Mouse (Mus musculus): ENCODE measurements around the gene Grin2c.

Gene Grin2c

GRCm38 (mm10) chr11:115289885-115290284, 22.8 kb upstream of the Grin2c start:
- ChIA-PET POLR2A (interaction anchor here in 1 of 4 experiments (0.7 to 1.7 kb wide), 3 partner anchors 12 to 685 kb away, joined by 3 to 5 read pairs (median 3); partner anchors contain the start of genes Fdxr and Itgb4), CTCF (interaction anchor here in 1 of 4 experiments (1.6 kb wide), 1 partner anchor 65 kb away, joined by 5 read pairs; no protein-coding TSS in a partner anchor)

DNA sequence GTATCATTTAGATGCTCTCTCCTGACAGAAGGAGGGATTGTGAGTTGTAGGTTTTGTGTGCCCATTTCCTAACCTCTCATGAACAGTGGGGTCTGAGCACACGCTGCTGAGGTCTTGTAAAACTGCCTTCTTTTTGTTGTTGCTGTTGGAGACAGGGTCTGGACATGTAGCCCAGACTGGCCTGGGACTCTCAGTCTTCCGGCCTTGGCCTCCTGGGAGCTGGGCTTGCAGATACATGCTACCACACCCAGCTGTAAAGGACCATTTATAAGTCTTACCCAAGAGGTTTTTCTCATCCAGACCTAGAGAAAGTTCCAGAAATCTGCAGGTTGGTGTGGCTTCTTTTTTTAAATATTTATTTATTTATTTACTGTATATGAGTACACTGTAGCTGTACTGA, 21.3 kb upstream of the Grin2c start:
- ChIA-PET CTCF (interaction anchor here in 1 of 4 experiments (1.5 kb wide), 1 partner anchor 9 kb away, joined by 4 read pairs; the partner anchor contains the start of gene Fads6), POLR2A (interaction anchor here in 3 of 4 experiments (0.7 to 4.1 kb wide), 7 partner anchors 9 to 139 kb away, joined by 3 to 46 read pairs (median 19); partner anchors contain the start of genes Fdxr (in 3 of the 3) and Fads6 (in 2 of the 3))

- CTCF ChIA-PET = interaction anchor here in 3 of 4 experiments (0.6 to 1.5 kb wide), 5 partner anchors 10 to 199 kb away, joined by 3 to 7 read pairs (median 6); partner anchors contain the start of gene Fads6 (in 1 of the 3)
- POLR2A ChIA-PET = interaction anchor here (0.5 to 4.1 kb wide), 21 partner anchors 9 to 227 kb away, joined by 3 to 46 read pairs (median 3); partner anchors contain the start of genes Fdxr (in 4 of the 4), Fads6 (in 3 of the 4), Grin2c (in 1 of the 4) and Jpt1 (in 1 of the 4)
Observed at GRCm38 (mm10) chr11:115287386-115287785, 20.3 kb upstream of the Grin2c start.

- ChIA-PET CTCF (interaction anchor here in 3 of 4 experiments (0.6 to 1.5 kb wide), 9 partner anchors 9 to 576 kb away, joined by 3 to 6 read pairs (median 4); partner anchors contain the start of genes Fdxr (in 1 of the 3), Grin2c (in 1 of the 3) and Ush1g (in 1 of the 3)), POLR2A (interaction anchor here in 3 of 4 experiments (0.6 to 4.1 kb wide), 16 partner anchors 9 to 1806 kb away, joined by 3 to 46 read pairs (median 4); partner anchors contain the start of genes Fdxr (in 3 of the 3), Fads6 (in 2 of the 3), Grin2c (in 1 of the 3) and Jpt1 (in 1 of the 3))
Observed at GRCm38 (mm10) chr11:115286201-115286993, 19.4 kb upstream of the Grin2c start.

DNA sequence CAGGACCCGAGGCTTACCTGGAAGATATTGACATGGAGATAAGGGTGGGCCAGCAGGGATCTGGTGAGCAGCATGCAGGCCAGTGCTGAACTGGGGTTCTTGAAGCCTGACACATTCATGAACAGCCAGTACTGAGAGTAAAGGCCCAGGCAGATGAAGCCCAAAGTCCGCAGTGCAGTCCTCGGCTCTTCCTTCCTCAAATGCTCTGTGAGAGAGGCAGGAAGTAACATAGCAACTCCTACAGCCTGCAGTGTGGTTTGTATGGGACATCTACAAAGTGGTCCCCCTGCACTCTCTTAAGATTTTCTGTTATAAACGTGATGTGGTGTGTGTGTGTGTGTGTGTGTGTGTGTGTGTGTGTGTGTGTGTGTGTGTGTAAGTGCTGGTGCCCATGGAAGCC, 18.2 kb upstream of the Grin2c start:
- ChIA-PET CTCF (interaction anchor here in 3 of 4 experiments (0.6 to 1.5 kb wide), 5 partner anchors 8 to 103 kb away, joined by 3 to 6 read pairs (median 4); partner anchors contain the start of genes Fdxr (in 1 of the 3), Grin2c (in 1 of the 3) and Ush1g (in 1 of the 3)), POLR2A (interaction anchor here in 3 of 4 experiments (1.4 to 4.1 kb wide), 7 partner anchors 8 to 127 kb away, joined by 3 to 46 read pairs (median 19); partner anchors contain the start of genes Fdxr (in 3 of the 3) and Fads6 (in 1 of the 3))

- POLR2A ChIA-PET = interaction anchor here in 1 of 4 experiments (1.3 to 1.7 kb wide), 2 partner anchors 8 to 9 kb away, joined by 4 read pairs; no protein-coding TSS in a partner anchor
- CTCF ChIA-PET = interaction anchor here in 3 of 4 experiments (0.5 to 1.6 kb wide), 3 partner anchors 38 to 93 kb away, joined by 3 to 6 read pairs (median 3); partner anchors contain the start of gene Ush1g (in 1 of the 3)
Observed at GRCm38 (mm10) chr11:115283891-115284620, 17.0 kb upstream of the Grin2c start.

DNA sequence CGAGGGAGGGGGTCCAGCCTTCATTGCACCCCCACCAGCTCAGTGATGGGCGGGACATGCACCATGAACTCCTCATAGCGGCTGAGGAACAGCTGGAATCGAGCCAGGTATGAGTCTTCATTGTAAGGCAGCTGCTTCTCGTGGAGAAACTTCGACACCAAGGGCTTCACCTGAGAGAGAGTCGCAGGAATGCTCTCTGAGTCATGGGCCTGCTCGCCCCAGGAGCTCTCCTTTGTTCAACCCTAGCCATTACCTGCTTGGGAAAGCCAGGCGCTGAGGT, 16.4 kb upstream of the Grin2c start:
- ChIA-PET CTCF (interaction anchor here in 2 of 4 experiments (1.2 to 1.6 kb wide), 2 partner anchors 38 to 59 kb away, joined by 3 to 6 read pairs; partner anchors contain the start of gene Ush1g (in 1 of the 2)), POLR2A (interaction anchor here in 2 of 4 experiments (0.6 to 2.2 kb wide), 5 partner anchors 9 to 120 kb away, joined by 3 to 8 read pairs (median 4); partner anchors contain the start of gene Slc9a3r1 (in 1 of the 2))

- CTCF ChIA-PET = interaction anchor here in 2 of 4 experiments (0.7 to 1.6 kb wide), 5 partner anchors 14 to 438 kb away, joined by 3 to 6 read pairs (median 4); partner anchors contain the start of genes Fads6 (in 1 of the 2) and Ush1g (in 1 of the 2)
Observed at GRCm38 (mm10) chr11:115282723-115283485, 15.9 kb upstream of the Grin2c start.

GRCm38 (mm10) chr11:115282295-115282694, 15.3 kb upstream of the Grin2c start:
- ChIA-PET POLR2A (interaction anchor here in 3 of 4 experiments (0.8 to 2.2 kb wide), 8 partner anchors 10 to 179 kb away, joined by 3 to 8 read pairs (median 4); partner anchors contain the start of genes Fads6 (in 1 of the 3) and Slc9a3r1 (in 1 of the 3)), CTCF (interaction anchor here in 2 of 4 experiments (0.7 to 1.6 kb wide), 5 partner anchors 15 to 438 kb away, joined by 3 to 6 read pairs (median 4); partner anchors contain the start of genes Fads6 (in 1 of the 2) and Ush1g (in 1 of the 2))

More at GRCm38 (mm10) chr11:115282723-115283485, 15.9 kb upstream of the Grin2c start:
- POLR2A ChIA-PET = interaction anchor here (0.6 to 2.2 kb wide), 10 partner anchors 10 to 180 kb away, joined by 3 to 8 read pairs (median 4); partner anchors contain the start of genes Fads6 (in 1 of the 4) and Slc9a3r1 (in 1 of the 4)

DNA sequence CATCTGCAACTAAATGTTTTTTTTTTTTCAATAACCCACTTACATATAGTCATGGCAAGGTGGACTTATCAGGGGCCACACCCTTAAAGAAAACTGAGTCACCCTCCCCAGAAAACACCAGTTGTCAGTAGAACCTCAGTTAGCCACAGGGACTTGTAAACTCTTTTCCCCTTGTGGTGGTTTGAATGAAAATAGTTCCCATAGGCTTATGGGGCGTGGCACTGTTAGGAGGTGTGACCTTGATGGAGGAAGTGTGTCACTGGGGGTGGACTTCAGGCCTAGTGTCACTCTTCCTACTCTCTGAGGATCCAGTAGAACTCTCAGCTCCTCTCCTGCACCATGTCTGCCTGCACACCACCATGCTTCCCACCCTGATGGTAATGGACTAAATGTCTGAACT, 12.7 kb upstream of the Grin2c start:
- CTCF ChIA-PET = interaction anchor here in 1 of 4 experiments (1.1 kb wide), 1 partner anchor 57 kb away, joined by 12 read pairs; no protein-coding TSS in a partner anchor
- POLR2A ChIA-PET = no interaction called here

- ChIA-PET POLR2A (interaction anchor here in 3 of 4 experiments (0.7 to 3.1 kb wide), 13 partner anchors 9 to 746 kb away, joined by 3 to 32 read pairs (median 10); partner anchors contain the start of genes Nat9 (in 1 of the 3) and Tmem104 (in 1 of the 3)), CTCF (interaction anchor here in 1 of 4 experiments (1.7 to 2.5 kb wide), 3 partner anchors 12 to 150 kb away, joined by 4 to 22 read pairs (median 21); partner anchors contain the start of gene Grin2c)
Observed at GRCm38 (mm10) chr11:115278176-115278575, 11.1 kb upstream of the Grin2c start.

- POLR2A ChIA-PET = interaction anchor here (0.6 to 3.2 kb wide), 103 partner anchors 9 to 1156 kb away, joined by 3 to 46 read pairs (median 5); partner anchors contain the start of genes Slc9a3r1 (in 4 of the 4), Grin2c (in 3 of the 4), Jpt1 (in 3 of the 4) and Cdr2l (in 2 of the 4)
- CTCF ChIA-PET = interaction anchor here (0.5 to 2.5 kb wide), 26 partner anchors 9 to 754 kb away, joined by 3 to 22 read pairs (median 4); partner anchors contain the start of genes Cdr2l (in 1 of the 4), Grin2c (in 1 of the 4) and Slc9a3r1 (in 1 of the 4)
Observed at GRCm38 (mm10) chr11:115277604-115277975, 10.5 kb upstream of the Grin2c start.

DNA sequence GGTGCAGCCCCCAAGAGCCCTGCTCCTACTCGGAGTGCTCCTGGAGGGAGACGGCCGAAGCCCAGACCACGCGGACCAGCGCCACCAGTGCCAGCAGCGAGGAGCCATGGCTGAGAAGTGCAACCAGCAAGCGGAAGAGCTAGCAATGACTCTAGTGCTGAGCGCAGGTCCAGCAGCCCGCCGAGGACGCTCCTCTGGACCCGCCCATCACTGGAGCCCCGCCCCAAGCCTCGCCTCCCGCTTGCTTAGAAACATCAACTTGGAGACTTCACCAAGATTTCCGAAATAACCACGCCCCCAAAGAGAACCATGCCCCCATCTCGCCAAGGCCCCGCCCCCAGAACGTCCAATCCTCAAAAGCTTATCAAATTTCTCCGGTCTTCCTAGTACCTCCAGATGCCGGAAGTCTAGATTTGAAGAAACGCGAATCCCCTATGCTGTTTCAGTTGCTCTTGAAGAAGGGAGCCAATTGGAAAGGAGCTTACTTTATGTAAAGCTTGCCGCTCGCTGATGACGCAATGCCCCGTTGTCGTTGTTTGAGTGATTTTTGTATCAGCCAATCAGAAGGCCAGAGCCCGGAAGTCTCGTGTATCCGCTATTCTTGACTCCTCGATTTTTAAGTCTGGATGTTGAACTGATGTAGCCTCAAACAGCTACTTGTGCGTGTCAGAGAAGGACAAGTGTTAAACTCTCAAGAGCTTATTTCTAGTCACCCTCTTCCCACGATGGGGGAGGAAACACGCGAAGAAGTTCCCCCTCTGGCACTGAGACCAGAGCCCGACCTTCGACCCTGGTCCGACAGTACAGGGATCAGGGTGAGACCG, 9.9 kb upstream of the Grin2c start, which contains the start of gene Fdxr:
Fdxr (minus strand) TSS at position 271 of the 824 bp plus-strand sequence.
- POLR2A ChIA-PET = interaction anchor here (0.6 to 3.2 kb wide), 133 partner anchors 9 to 1157 kb away, joined by 3 to 46 read pairs (median 4); partner anchors contain the start of genes Fads6 (in 4 of the 4), Slc9a3r1 (in 4 of the 4), Grin2c (in 3 of the 4) and Jpt1 (in 3 of the 4)
- CTCF ChIA-PET = interaction anchor here (0.5 to 2.5 kb wide), 40 partner anchors 9 to 754 kb away, joined by 3 to 22 read pairs (median 4); partner anchors contain the start of genes Grin2c (in 2 of the 4), Slc9a3r1 (in 2 of the 4), Cdr2l (in 1 of the 4) and Fads6 (in 1 of the 4)

DNA sequence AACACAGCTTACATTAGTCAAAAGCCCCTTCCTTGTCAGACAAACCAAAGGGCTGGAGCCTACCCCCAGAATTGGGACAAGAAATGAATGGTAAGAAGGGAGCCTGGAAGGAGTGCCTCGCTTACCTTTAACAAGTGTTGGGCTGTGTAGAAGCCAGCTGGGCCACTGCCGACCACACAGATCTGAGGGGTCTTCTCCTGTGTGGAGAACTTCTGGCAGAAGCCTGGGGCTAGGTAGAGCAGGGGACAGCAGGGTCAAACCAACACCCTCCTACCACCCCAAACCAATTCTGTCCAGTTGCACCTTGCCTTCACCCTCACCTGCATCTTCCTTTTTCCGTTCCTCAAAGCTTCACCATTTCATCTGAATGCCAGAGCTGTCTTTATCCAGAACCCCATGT, 8.9 kb upstream of the Grin2c start:
- ChIA-PET POLR2A (interaction anchor here (0.6 to 3.2 kb wide), 56 partner anchors 9 to 338 kb away, joined by 3 to 46 read pairs (median 7); partner anchors contain the start of genes Grin2c (in 3 of the 4), Fads6 (in 2 of the 4), Jpt1 (in 2 of the 4) and Slc9a3r1 (in 2 of the 4)), CTCF (interaction anchor here (0.5 to 2.5 kb wide), 16 partner anchors 10 to 186 kb away, joined by 3 to 22 read pairs (median 4); partner anchors contain the start of genes Grin2c (in 1 of the 4) and Slc9a3r1 (in 1 of the 4))
